Mouse (Mus musculus) midbrain, embryonic 13.5 days (tissue): ENCODE measurements around the gene AY358078. TPM values are rescaled to one million over a fixed set of nuclear protein-coding genes. Genes with fewer than 3 reads are reported as not detected.
"Not testable (repeated sequence)": the region's sequence is repeated elsewhere in the genome, so short reads cannot be mapped to it uniquely, and the experiment has no call there.

Experiments
- ATAC-seq: fragments of 200-750 bp; cut with Nextera tagmentation; 2 replicates; pipeline ENCODE4 v1.8.0; 2017; ENCODE audit warnings: mild to moderate bottlenecking, moderate TSS enrichment, moderate library complexity
- H3K27ac ChIP-seq: fragments of 300-500 bp; sonication (generic); 2 replicates; pipeline ENCODE4 v1.5.1; 2015; ENCODE audit warnings: inconsistent platforms, mild to moderate bottlenecking, moderate library complexity
- H3K27me3 ChIP-seq: fragments of 300-500 bp; sonication (generic); 2 replicates; pipeline ENCODE4 v1.6.1; 2015; ENCODE audit warnings: mild to moderate bottlenecking, inconsistent platforms
- H3K36me3 ChIP-seq: fragments of 300-500 bp; sonication (generic); 2 replicates; pipeline ENCODE4 v1.6.1; 2015; ENCODE audit warnings: mild to moderate bottlenecking, inconsistent platforms
- H3K4me1 ChIP-seq: fragments of 300-500 bp; sonication (generic); replicated peaks from 2 replicates; pipeline ENCODE4 v1.6.1; 2015; ENCODE audit warnings: inconsistent platforms
- H3K4me2 ChIP-seq: fragments of 300-500 bp; sonication (generic); replicated peaks from 2 replicates; pipeline ENCODE4 v1.6.1; 2015; ENCODE audit warnings: moderate library complexity, mild to moderate bottlenecking, inconsistent platforms
- H3K4me3 ChIP-seq: fragments of 300-500 bp; sonication (generic); replicated peaks from 2 replicates; pipeline ENCODE4 v1.5.1; 2015; ENCODE audit warnings: mild to moderate bottlenecking, inconsistent platforms
- H3K9ac ChIP-seq: fragments of 300-500 bp; sonication (generic); replicated peaks from 2 replicates; pipeline ENCODE4 v1.6.1; 2015; ENCODE audit warnings: mild to moderate bottlenecking, inconsistent platforms
- H3K9me3 ChIP-seq: fragments of 300-500 bp; sonication (generic); 2 replicates; pipeline ENCODE4 v1.6.1; 2016; ENCODE audit warnings: mild to moderate bottlenecking, inconsistent platforms
- WGBS: fragments of 180-500 bp; shearing (Covaris S2); methylation state at CpG from one replicate; pipeline ENCODE4 v1.1.7; 2015; 5-methylcytosine and 5-hydroxymethylcytosine counted together
- polyA plus RNA-seq: library from polyadenylated mRNA; unstranded; fragments of >200 nt; fragmentation: Nextera tagmentation; extraction: Ambion mirVana; gene quantifications from 2 replicates; pipeline ENCODE4 v1.2.1, GENCODE M21; 2015

The AY358078 gene
- polyA plus RNA-seq, 1 experiment from 2014 or later, result not detected

- H3K27me3 ChIP-seq, H3K36me3 ChIP-seq, H3K9me3 ChIP-seq, H3K4me1 ChIP-seq, H3K27ac ChIP-seq, H3K9ac ChIP-seq, H3K4me3 ChIP-seq, ATAC-seq, H3K4me2 ChIP-seq: not testable (repeated sequence)
- WGBS, result 17% methylated on average over 2 of the region's 2 CpGs
Measured at GRCm38 (mm10) chr14:51838480-51838879, 38.6 kb downstream of the AY358078 start.

- ATAC-seq, result no peak
- no peak overlapping the region for H3K4me3 ChIP-seq
- H3K9me3 ChIP-seq, result no peaks in the 10 kb centered on the region
Measured at GRCm38 (mm10) chr14:51842250-51842649, 42.4 kb downstream of the AY358078 start.

GRCm38 (mm10) chr14:51842781-51843180, 42.9 kb downstream of the AY358078 start:
- no peak overlapping the region for H3K9ac ChIP-seq
- no peak overlapping the region for H3K4me2 ChIP-seq
- WGBS, result 84% methylated on average over 2 of the region's 2 CpGs
- no peaks in the 10 kb centered on the region for H3K36me3 ChIP-seq
- no peaks in the 10 kb centered on the region for H3K4me1 ChIP-seq
- no peak overlapping the region for H3K27ac ChIP-seq
- ATAC-seq, result no peak
- H3K27me3 ChIP-seq, result no peaks in the 10 kb centered on the region
- H3K9me3 ChIP-seq, result no peaks in the 10 kb centered on the region
- no peak overlapping the region for H3K4me3 ChIP-seq

More at GRCm38 (mm10) chr14:51842250-51842649, 42.4 kb downstream of the AY358078 start:
- WGBS, result 54% methylated on average over 1 of the region's 1 CpGs
- Histone ChIP-seq H3K4me1 (no peaks in the 10 kb centered on the region), H3K36me3 (no peaks in the 10 kb centered on the region), H3K27me3 (no peaks in the 10 kb centered on the region), H3K4me2 (no peak overlapping the region), H3K27ac (no peak overlapping the region), H3K9ac (no peak overlapping the region)

- Histone ChIP-seq H3K9ac (no peak overlapping the region), H3K27me3 (no peaks in the 10 kb centered on the region), H3K4me1 (no peaks in the 10 kb centered on the region), H3K36me3 (no peaks in the 10 kb centered on the region), H3K27ac (no peak overlapping the region), H3K4me3 (no peak overlapping the region), H3K4me2 (no peak overlapping the region), H3K9me3 (no peaks in the 10 kb centered on the region)
- ATAC-seq, result no peak
Measured at GRCm38 (mm10) chr14:51843882-51844281, 44.0 kb downstream of the AY358078 start.

- Histone ChIP-seq H3K27me3 (no peaks in the 10 kb centered on the region), H3K36me3 (no peaks in the 10 kb centered on the region), H3K27ac (no peak overlapping the region), H3K4me1 (no peaks in the 10 kb centered on the region), H3K9me3 (no peaks in the 10 kb centered on the region), H3K4me3 (no peak overlapping the region), H3K4me2 (no peak overlapping the region), H3K9ac (no peak overlapping the region)
- no peak for ATAC-seq
- WGBS, result 80% methylated on average over 3 of the region's 3 CpGs
Measured at GRCm38 (mm10) chr14:51846566-51846965, 46.7 kb downstream of the AY358078 start.

- not testable (repeated sequence) for H3K4me2 ChIP-seq, H3K36me3 ChIP-seq, H3K4me1 ChIP-seq, H3K9ac ChIP-seq, H3K27me3 ChIP-seq, H3K9me3 ChIP-seq, H3K4me3 ChIP-seq, H3K27ac ChIP-seq
- WGBS, result 51% methylated on average over 3 of the region's 3 CpGs
- 0 out of 2 replicates have a peak, but pooled peaks have one; percentile 40 for ATAC-seq
Measured at GRCm38 (mm10) chr14:51851006-51851405, 51.2 kb downstream of the AY358078 start.

GRCm38 (mm10) chr14:51853399-51853798, 53.6 kb downstream of the AY358078 start, which contains the start of gene Ear6:
Gene Ear6 (plus strand): TSS chr14:51853699.
- H3K27me3 ChIP-seq, result no peaks in the 10 kb centered on the region
- no peak for ATAC-seq
- no peak within 1 kb of the TSS for H3K27ac ChIP-seq
- no peaks in the 10 kb centered on the region for H3K4me1 ChIP-seq
- H3K4me3 ChIP-seq, result no peak within 1 kb of the TSS
- no peaks in the 10 kb centered on the region for H3K9me3 ChIP-seq
- H3K4me2 ChIP-seq, result no peak within 1 kb of the TSS
- no peaks in the 10 kb centered on the region for H3K36me3 ChIP-seq
- no peak within 1 kb of the TSS for H3K9ac ChIP-seq

- H3K27me3 ChIP-seq, result not testable (repeated sequence)
- WGBS, result 88% methylated on average over 7 of the region's 7 CpGs
Measured at GRCm38 (mm10) chr14:51855280-51855679, 55.4 kb downstream of the AY358078 start.

GRCm38 (mm10) chr14:51863603-51864002, 63.8 kb downstream of the AY358078 start:
- not testable (repeated sequence) for ATAC-seq, H3K9ac ChIP-seq, H3K9me3 ChIP-seq, H3K27me3 ChIP-seq, H3K4me1 ChIP-seq, H3K4me3 ChIP-seq, H3K4me2 ChIP-seq, H3K27ac ChIP-seq, H3K36me3 ChIP-seq
- WGBS, result 6% methylated on average over 1 of the region's 1 CpGs

More at GRCm38 (mm10) chr14:51855280-51855679, 55.4 kb downstream of the AY358078 start:
- not testable (repeated sequence) for H3K4me1 ChIP-seq, H3K27ac ChIP-seq, H3K9ac ChIP-seq, H3K36me3 ChIP-seq, H3K9me3 ChIP-seq, H3K4me2 ChIP-seq, ATAC-seq, H3K4me3 ChIP-seq

- Histone ChIP-seq H3K9ac (no peak overlapping the region), H3K4me3 (no peak overlapping the region), H3K36me3 (no peaks in the 10 kb centered on the region), H3K4me2 (no peak overlapping the region), H3K27me3 (no peaks in the 10 kb centered on the region), H3K9me3 (no peaks in the 10 kb centered on the region), H3K27ac (no peak overlapping the region), H3K4me1 (no peaks in the 10 kb centered on the region)
- WGBS, result 77% methylated on average over 2 of the region's 2 CpGs
- no peak for ATAC-seq
Measured at GRCm38 (mm10) chr14:51870756-51871155, 70.9 kb downstream of the AY358078 start.

GRCm38 (mm10) chr14:51871741-51872140, 71.9 kb downstream of the AY358078 start:
- WGBS, result 76% methylated on average over 9 of the region's 9 CpGs
- Histone ChIP-seq H3K9me3 (no peaks in the 10 kb centered on the region), H3K27me3 (no peaks in the 10 kb centered on the region), H3K9ac (no peak overlapping the region), H3K4me3 (no peak overlapping the region), H3K4me1 (no peaks in the 10 kb centered on the region), H3K27ac (no peak overlapping the region), H3K36me3 (no peaks in the 10 kb centered on the region), H3K4me2 (no peak overlapping the region)
- no peak for ATAC-seq
